Mouse (Mus musculus) stomach, postnatal 0 days (tissue): ENCODE data around the gene Chst5. TPM values are rescaled to one million over a fixed set of nuclear protein-coding genes. Genes with fewer than 3 reads are reported as not detected.

Experiments used
- ATAC-seq: fragments of 200-750 bp; cut with Nextera tagmentation; 2 replicates; pipeline ENCODE4 v1.8.0; 2017; ENCODE audit not compliant: low FRiP score, low TSS enrichment
- DNase-seq: peaks from one replicate; pipeline ENCODE4 v3.0.0-alpha.2; 2016; ENCODE audit warnings: low spot score
- H3K27ac ChIP-seq: fragments of 300-500 bp; sonication (generic); replicated peaks from 2 replicates; pipeline ENCODE4 v1.5.1; 2014; ENCODE audit warnings: mild to moderate bottlenecking, control low read depth
- H3K27me3 ChIP-seq: fragments of 300-500 bp; sonication (generic); 2 replicates; pipeline ENCODE4 v1.6.1; 2014; ENCODE audit warnings: low read length; ENCODE audit not compliant: control insufficient read depth, insufficient read depth
- H3K36me3 ChIP-seq: fragments of 300-500 bp; sonication (generic); 2 replicates; pipeline ENCODE4 v1.6.1; 2014; ENCODE audit warnings: low read length, mixed read lengths; ENCODE audit not compliant: control insufficient read depth, insufficient read depth
- H3K4me1 ChIP-seq: fragments of 300-500 bp; sonication (generic); replicated peaks from 2 replicates; pipeline ENCODE4 v1.6.1; 2014; ENCODE audit warnings: antibody characterized with exemption; ENCODE audit not compliant: control insufficient read depth, insufficient read depth
- H3K4me2 ChIP-seq: fragments of 300-500 bp; sonication (generic); replicated peaks from 2 replicates; pipeline ENCODE4 v1.6.1; 2014; ENCODE audit warnings: low read depth, mild to moderate bottlenecking, control low read depth, moderate library complexity
- H3K4me3 ChIP-seq: fragments of 300-500 bp; sonication (generic); 2 replicates; pipeline ENCODE4 v1.5.1; 2014; ENCODE audit warnings: low read depth, low read length, control low read depth
- H3K9ac ChIP-seq: fragments of 300-500 bp; sonication (generic); 2 replicates; pipeline ENCODE4 v1.6.1; 2014; ENCODE audit warnings: mild to moderate bottlenecking, low read length, control low read depth, mixed read lengths
- H3K9me3 ChIP-seq: fragments of 300-500 bp; sonication (generic); 2 replicates; pipeline ENCODE4 v1.6.1; 2016; ENCODE audit warnings: low read length; ENCODE audit not compliant: control insufficient read depth
- CTCF ChIP-seq: IDR thresholded peaks from 2 replicates; pipeline ENCODE4 v1.5.1; 2016; ENCODE audit warnings: antibody characterized with exemption, low read depth, mild to moderate bottlenecking, moderate library complexity
- EP300 ChIP-seq: optimal IDR thresholded peaks from 2 replicates; pipeline ENCODE3; 2016; ENCODE audit warnings: antibody characterized with exemption
- WGBS: fragments of 180-500 bp; shearing (Covaris S2); extraction: QIAGEN DNeasy Blood & Tissue Kit; methylation state at CpG from one replicate; pipeline ENCODE4 v1.1.7; 2014; 5-methylcytosine and 5-hydroxymethylcytosine counted together
- polyA plus RNA-seq: library from polyadenylated mRNA; unstranded; fragments of >200 nt; fragmentation: Nextera tagmentation; extraction: Ambion mirVana; gene quantifications from 2 replicates; pipeline ENCODE4 v1.2.1, GENCODE M21; 2015

Chst5 gene
- 0.36 and 0.39 TPM in 2 replicates for polyA plus RNA-seq

DNA sequence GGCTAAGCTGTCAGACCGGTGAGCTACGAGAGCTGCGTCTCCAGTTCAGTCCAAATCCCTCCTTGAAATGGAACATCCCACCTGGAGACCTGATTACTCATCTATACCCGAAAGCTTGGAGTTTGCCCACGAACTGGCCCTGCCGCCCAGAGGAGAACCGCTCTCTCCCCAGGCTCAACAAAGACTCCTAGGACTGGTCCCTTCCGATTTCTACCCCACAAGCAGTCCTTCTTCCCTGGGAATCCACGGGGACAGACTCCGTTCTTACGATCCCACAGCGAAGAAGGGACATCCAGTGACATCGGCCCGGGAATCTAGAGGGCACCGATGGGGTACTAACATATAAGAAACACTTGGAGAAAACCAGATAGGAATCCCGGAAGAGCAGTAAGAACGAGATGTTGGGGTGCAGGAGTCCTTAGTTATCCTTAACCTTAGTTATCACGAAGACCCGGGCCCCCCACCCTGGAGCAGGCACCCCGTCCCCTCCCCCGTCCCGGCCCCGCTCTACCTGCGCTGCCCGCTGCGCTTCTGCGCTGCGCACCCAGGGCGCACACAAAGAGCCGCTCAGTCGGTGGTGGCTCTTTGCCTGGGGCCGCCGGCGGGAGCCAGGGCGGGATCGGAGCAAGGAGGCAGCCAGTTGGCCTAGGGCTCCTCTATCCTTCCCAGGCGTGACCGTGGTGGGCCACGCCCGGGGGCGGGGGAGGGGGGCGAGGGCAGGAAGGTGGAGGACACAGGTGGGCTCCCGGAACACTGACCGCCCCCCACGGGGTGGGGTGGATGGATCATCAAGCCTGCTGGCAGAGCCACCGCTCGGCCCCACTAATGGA is at the start of gene Chst5:
Gene Chst5 (minus strand): TSS at position 827 of the 830 bp plus-strand sequence.
- peak within 1 kb of the TSS; percentile 33 for H3K4me3 ChIP-seq
- ATAC-seq (peak; percentile 42; the same call in 1 of the 2 replicates), DNase-seq (peak; percentile 41)
- no peaks in the 10 kb centered on the region for H3K36me3 ChIP-seq
- H3K4me2 ChIP-seq, result peak within 1 kb of the TSS; percentile 68
- no peak for TF ChIP-seq CTCF
- TF ChIP-seq EP300, result no peak
- WGBS, result 5% methylated on average over 37 of the region's 47 CpGs
- H3K27me3 ChIP-seq, result no peaks in the 10 kb centered on the region
- peak within 1 kb of the TSS; percentile 53 for H3K9ac ChIP-seq
- H3K9me3 ChIP-seq, result no peaks in the 10 kb centered on the region
- H3K27ac ChIP-seq, result no peak within 1 kb of the TSS
- peaks cover 3% of the 10 kb centered on the region; the same call in 1 of the 2 replicates for H3K4me1 ChIP-seq

GRCm38 (mm10) chr8:111957231-111957630 is 47.0 kb upstream of the Chst5 start:
- Histone ChIP-seq H3K4me1 (no peaks in the 10 kb centered on the region), H3K27ac (no peak overlapping the region), H3K9me3 (no peaks in the 10 kb centered on the region), H3K4me3 (no peak overlapping the region), H3K4me2 (no peak overlapping the region), H3K27me3 (no peaks in the 10 kb centered on the region), H3K36me3 (peaks cover 15% of the 10 kb centered on the region; the same call in 1 of the 2 replicates), H3K9ac (no peak overlapping the region)
- WGBS, result 95% methylated on average over 2 of the region's 2 CpGs
- DNase-seq (no peak), ATAC-seq (no peak)
- TF ChIP-seq CTCF (no peak), EP300 (no peak)

GRCm38 (mm10) chr8:111955879-111956278 is 45.6 kb upstream of the Chst5 start:
- ATAC-seq (no peak), DNase-seq (no peak)
- TF ChIP-seq EP300, result no peak
- no peak for TF ChIP-seq CTCF
- no peak overlapping the region for H3K27ac ChIP-seq
- no peak overlapping the region for H3K4me3 ChIP-seq
- H3K36me3 ChIP-seq, result peaks cover 15% of the 10 kb centered on the region; the same call in 1 of the 2 replicates
- 89% methylated on average over 5 of the region's 5 CpGs for WGBS
- H3K4me2 ChIP-seq, result no peak overlapping the region
- H3K9ac ChIP-seq, result no peak overlapping the region
- no peaks in the 10 kb centered on the region for H3K27me3 ChIP-seq
- no peaks in the 10 kb centered on the region for H3K9me3 ChIP-seq
- no peaks in the 10 kb centered on the region for H3K4me1 ChIP-seq

DNA sequence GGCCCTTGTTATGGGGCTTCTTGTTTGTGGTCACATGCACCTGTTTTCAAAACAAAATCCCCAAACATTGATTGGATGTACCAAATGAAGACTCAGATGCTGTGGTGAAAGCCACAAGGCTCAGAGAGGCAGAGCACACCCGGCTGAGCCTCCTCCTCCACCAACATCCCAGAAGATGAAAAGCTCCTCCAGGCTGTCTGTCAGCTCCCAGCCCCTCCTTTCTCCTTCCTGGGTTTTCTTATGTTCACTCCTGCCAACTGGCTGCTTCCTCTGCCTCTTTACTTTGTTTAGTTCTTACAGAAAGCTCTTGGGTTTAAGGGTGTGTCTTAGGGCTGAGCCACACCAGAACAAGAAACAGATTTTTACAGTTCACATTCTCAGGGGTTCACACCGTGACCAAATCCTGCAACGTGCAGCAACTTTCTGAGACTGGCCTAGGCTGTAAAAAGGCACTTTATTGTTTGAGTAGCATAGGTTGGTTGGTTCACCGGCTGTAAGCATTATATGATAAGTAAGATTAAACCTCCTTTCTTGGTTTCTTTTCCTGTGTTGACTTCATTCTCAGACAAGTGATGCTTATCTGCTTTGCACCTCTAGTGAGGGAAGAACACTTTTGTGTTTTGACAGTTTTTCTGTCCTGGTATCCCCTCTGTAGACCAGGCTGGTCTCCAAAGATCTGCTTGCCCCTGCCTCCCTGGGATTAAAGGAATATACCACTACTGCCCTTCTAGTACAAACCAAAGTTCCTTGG is 44.8 kb upstream of the Chst5 start:
- Histone ChIP-seq H3K36me3 (peaks cover 15% of the 10 kb centered on the region; the same call in 1 of the 2 replicates), H3K27me3 (no peaks in the 10 kb centered on the region), H3K4me3 (no peak overlapping the region), H3K4me2 (no peak overlapping the region), H3K9me3 (no peaks in the 10 kb centered on the region), H3K4me1 (no peaks in the 10 kb centered on the region), H3K9ac (no peak overlapping the region), H3K27ac (no peak overlapping the region)
- ATAC-seq (no peak), DNase-seq (no peak)
- TF ChIP-seq CTCF (no peak), EP300 (no peak)
- WGBS, result 69% methylated on average over 4 of the region's 4 CpGs

- TF ChIP-seq EP300 (no peak), CTCF (no peak)
- Histone ChIP-seq H3K4me3 (no peak overlapping the region), H3K9ac (no peak overlapping the region), H3K27ac (no peak overlapping the region), H3K4me2 (no peak overlapping the region), H3K27me3 (no peaks in the 10 kb centered on the region), H3K9me3 (no peaks in the 10 kb centered on the region), H3K36me3 (peaks cover 16% of the 10 kb centered on the region), H3K4me1 (no peaks in the 10 kb centered on the region)
- 100% methylated on average over 5 of the region's 5 CpGs for WGBS
- DNase-seq (no peak), ATAC-seq (no peak)
These were observed 41.7 kb upstream of the Chst5 start for GRCm38 (mm10) chr8:111951936-111952335.
